Mouse (Mus musculus): ENCODE results near the gene Tlx2.

The Tlx2 gene

DNA sequence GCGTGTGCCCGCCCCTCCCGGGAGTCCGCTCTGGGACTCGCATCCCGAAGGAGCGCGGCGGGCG lies at the start of gene Tlx2:
Gene Tlx2, minus strand, starts transcription at position 47 of the 64 bp plus-strand sequence.
- no peak for DNase-seq

DNA sequence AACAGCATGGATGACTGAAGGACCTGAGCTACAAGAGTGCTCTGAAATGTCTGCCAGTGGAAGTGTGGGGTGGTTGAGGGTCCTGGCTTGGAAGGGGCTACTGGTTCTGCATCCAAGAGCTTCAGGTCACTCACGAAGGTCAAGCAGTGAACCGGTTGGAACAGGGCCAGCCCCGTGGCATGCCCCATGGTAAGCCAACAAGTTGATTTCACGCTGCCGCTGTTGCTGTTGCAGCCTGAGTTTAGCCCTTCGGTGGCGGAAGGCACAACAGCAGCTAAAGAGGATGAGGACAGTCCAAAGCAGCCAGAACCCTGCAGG lies 49.6 kb upstream of the Tlx2 start:
- peak; percentile 56 to 71 for DNase-seq

DNA sequence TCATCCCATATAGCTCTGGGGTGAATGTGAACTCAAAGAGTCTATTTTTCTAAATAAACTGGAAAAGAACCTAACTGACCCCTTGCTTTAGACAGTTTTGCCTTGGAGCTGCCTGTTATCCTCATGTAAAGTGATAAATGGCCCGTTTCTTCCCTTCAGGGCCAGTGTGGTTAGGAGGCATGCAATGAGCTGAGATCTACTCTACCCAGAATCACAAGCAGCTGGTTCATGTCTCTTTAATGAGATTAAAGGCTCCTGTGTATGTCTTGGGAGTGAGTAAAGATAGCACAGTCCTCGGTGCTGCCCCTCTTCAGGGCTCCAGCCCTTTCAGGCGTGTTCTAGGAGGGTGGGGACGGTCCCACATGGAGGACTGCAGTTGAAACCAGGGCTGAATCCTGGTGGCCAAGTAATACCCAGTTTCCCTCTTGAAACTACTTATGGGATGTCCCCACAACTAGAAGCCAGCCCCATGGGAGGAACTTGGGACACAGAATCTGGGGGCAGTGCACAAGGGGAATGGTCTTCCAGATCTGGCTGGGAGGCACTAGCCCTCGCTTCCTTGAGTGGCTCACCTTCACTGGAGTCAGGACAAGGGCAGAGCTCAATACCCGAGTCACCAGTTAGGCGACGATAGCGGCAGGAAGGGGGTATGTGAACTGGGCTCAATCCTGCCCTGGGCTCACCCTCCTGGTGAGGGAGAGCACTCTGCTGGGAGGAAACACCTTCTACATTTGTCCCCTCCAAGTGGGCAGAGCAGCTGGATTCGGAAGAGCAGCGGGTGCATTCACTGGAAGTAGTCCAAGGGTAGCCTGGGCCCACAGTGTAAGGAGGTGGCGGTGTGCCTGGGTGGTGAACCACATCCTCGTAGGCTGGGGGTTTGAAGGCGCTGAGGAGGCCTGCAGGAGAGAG lies 49.0 kb upstream of the Tlx2 start:
- DNase-seq, result peak in 1 of 2 experiments; percentile 56

DNA sequence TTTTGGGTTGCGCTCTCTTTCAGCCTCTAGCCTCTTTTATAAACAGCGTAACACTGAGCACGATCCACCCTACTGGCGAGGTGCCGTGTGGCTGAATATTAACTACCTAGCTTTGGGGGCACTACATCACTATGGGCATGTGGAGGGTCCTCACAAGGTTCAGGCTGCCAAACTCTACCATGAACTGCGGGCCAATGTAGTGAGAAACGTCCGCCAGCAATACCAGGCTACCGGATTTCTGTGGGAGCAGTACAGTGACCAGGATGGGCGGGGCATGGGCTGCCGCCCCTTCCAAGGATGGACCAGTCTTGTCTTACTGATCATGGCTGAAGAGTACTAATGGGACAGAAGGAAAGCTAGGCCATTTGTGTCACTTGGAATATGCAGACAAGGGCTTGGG lies 48.3 kb upstream of the Tlx2 start:
- DNase-seq, result no peak

DNA sequence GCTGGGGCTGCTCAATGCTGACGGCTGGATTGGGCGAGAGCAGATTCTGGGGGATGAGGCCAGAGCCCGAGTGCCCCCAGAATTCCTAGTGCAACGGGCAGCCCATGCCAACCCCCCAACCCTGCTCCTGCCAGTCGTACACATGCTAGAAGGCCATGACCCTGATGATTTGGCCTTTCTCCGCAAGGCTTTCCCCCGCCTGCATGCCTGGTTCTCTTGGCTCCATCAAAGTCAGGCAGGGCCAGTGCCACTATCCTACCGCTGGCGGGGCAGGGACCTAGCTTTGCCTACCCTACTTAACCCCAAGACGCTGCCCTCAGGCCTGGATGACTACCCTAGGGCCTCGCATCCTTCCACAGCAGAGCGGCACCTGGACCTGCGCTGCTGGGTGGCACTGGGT lies 47.5 kb upstream of the Tlx2 start:
- DNase-seq, result no peak

DNA sequence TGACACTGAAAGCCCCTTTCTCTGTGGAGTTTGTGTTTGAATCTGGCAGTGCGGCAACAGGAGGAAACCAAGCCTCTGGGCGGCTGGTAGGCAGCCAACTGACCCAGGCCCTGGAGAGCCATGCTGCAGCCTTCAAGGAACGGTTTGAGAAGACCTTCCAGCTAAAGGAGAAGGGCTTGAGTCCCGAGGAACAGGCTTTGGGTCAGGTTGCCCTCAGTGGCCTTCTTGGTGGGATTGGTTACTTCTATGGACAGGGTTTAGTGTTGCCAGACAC lies 47.0 kb upstream of the Tlx2 start:
- DNase-seq, result no peak

DNA sequence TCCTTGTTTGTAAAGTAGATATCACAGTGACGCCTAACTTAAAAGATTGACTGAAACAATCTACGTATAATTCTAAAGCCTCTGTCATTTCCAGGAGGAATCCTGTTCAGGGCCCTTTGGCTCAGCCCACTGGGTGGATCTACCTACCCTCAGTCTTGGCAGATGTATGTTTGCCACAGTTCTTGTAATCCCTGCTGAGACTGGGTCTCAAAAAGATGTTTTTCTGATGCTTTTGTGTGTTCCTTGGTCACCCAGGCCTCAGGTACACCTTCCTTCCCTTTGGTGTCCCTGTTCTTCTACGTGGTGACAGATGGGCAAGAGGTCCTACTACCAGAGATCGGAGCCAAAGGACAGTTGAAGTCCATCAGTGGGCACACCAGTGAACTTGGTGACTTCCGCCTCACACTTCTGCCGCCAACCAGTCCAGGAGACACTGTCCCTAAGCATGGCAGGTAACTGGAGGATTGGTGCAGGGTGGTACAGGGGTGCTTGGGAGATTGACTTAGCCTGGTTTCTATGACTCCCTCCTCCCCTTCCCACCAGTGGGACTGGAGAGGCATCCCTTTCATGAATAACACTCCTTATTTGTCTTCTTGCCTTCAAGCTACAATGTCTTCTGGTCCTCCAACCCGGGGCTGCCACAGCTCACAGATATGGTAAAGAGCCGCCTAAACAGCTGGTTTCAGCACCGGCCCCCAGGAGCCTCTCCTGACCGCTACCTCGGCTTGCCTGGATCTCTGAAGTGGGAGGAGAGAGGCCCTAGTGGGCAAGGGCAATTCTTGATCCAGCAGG lies 46.5 kb upstream of the Tlx2 start:
- DNase-seq, result no peak

DNA sequence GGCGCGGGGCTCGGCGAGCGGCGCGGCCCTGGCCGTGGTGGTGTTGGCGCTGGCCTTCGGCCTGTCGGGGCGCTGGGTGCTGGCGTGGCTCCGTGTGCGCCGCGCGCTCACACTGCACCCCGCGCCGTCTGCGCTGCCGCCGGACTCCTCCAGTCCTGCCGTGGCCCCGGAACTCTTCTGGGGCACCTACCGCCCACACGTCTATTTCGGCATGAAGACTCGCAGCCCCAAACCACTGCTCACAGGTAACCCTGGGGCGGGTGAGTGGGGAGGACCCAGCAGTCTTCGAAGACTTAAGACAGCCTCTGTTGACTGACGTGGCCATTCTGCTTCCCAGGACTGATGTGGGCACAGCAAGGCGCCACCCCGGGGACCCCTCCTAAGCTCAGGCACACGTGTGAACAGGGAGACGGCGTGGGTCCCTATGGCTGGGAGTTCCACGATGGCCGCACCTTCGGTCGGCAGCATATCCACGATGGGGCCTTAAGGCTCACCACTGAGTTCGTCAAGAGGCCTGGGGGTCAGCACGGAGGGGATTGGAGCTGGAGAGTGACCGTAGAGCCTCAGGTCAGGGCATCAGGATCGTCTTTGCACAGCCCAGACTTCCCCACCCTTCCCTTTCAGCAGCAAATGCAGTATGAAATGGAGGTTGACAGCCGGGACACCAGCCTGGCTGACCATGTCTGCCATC lies 45.7 kb upstream of the Tlx2 start:
- DNase-seq, result no peak

DNA sequence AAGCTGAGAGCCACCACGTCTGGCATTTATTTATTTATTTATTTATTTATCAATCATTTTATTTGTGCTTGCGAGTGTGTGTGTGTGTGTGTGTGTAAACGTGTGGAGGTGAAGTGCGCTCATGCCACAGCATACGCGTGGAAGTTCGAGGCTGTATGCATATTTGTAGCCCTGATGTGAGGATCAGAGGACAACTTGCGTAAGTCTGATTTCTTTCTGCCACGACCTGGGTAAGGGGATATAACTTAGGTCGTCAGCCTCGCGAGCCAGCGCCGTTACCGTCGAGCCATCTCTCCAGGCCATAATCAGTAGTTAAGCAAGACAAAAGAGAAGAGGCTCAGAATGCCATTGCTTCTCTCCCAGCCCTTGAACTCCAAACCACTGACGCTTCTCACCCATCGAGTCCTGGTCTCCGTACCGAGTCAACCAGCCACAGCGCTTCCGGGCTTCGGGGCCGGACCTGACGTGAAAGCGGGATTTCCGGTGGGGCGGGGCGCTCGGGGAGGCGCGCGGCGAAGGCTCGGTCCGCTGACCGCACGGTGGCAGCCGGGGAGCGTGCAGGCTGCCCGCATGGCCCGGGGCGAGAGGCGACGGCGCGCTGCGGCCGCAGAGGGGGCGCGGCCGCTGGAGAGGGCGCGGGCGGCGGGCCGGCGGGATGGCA lies 45.0 kb upstream of the Tlx2 start, which contains the start of gene Mogs:
Gene Mogs, plus strand, starts transcription at position 486 of the 661 bp plus-strand sequence.
- DNase-seq, result peak; percentile 96 to 97

DNA sequence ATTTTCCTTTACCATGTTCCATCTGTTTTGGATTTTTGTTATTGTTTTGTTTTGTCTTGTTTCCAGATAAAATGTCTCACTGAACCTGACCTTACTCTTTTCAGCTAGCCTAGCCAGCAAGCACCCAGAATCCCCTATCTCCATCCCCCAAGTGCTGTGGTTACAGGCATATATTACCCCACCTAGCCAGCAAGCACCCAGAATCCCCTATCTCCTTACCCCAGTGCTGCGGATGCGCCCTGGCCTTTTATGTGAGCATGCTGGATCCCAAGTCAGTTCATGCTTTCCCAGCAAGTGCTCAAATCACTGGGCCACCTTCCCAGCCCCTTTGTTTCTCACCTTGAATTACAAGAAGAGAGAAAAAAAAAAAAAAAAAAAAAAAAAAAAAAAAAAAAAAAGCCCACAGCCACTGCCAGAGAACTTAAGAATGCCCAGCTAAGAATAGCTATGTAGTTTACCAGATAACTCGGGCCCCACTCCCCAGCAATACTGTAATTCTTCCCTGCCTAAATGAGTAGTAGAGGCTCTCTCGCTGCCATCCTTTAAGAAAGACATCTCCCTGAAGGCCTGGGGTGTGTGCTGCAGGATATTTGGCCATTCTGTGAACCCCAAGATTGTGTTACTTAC lies 41.5 kb upstream of the Tlx2 start:
- no peak for DNase-seq

DNA sequence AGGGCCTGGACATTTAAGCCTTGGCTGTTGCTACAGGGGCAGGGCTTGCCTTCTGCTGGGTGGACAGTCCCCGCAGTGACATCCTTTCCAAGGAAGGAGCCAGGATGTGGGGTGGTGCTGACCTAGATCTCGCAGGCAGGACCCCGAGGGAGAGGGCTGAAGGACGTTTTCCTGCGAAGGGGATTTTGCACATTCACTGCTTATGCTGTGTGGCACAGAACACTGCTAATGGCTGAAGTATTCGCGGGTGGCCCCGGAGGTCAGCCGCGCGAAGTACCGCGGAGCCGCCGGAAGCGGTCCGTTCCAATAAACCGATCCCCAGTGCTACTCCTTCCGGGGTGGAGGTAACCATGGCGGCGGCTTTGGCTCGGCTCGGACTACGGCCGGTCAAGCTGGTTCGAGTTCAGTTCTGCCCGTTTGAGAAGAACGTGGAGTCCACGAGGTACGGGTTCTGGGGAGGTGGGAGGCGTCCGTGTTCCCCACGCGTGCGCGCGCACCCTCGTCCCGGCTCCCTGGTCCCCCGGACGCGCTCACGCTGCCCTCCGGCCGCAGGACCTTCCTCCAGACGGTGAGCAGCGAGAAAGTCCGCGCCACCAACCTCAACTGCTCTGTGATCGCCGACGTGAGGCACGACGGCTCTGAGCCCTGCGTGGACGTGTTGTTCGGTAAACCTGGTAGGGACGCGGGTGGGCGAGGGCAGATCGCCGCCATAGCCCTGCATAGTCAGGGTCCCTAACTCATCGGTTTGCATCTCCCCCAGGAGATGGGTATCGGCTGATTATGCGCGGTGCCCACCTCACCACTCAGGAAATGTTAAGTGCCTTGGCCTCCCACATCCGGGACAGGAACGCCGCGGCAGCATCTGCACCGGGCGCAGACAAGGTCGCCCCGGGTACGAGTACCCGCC lies 38.9 kb upstream of the Tlx2 start, which contains the start of gene Mrpl53:
Gene Mrpl53, plus strand, starts transcription at position 279 of the 907 bp plus-strand sequence.
- DNase-seq, result peak; percentile 84 to 90

DNA sequence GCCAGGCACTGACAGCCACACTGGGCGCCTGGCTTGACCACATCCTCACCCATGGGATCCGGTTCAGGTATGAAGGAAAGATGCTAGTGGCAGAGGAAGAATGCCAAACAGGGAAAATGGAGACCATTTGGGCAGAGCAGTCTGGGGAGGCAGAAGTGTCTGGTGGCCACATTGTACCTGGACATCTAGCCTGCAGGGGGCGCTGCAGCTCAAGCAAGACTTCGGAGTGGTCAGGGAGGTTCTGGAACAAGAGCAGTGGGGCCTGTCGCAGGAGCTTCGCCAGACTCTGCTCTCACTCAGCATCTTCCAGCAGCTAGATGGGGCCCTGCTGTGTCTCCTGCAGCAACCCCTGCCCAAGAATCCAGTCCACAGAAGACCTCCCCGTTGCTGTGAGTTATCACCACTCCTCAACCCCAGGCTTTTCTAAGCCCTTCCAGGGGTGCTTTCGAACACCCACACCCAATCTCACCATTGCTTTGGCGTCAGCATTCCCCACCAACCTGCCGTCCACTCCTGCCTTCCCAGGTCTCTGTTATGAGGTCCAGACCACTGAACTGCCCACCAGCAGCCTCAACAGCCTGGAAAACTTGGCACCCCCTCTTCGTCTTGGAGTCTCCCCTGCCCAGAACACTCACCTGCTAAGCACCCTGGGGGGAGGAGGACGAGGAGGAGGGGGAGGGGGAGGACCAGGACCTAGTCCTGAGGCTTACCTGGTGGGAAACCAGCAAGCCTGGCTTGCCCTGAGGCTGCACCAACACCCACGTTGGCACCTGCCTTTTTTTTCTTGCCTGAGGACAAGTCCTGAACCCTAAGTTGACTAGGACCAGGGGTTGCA lies 37.7 kb upstream of the Tlx2 start:
- DNase-seq, result peak; percentile 88 to 89

DNA sequence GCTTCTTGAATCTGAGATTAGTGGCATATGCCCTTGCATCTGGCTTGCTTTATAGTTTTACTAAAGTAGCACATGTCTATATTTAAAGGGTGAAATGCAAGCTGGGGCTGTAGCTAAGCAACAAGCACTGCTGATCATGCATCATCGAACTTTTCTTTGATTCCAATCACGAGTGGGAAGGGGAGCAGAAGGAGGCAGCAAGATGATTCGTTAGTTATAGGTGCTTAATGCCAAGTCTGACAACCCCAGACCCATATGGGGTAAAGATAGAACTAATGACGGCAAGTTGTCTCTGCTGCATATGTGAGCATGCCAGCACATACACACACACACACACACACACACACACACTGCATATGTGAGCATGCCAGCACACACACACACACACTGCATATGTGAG lies 34.1 kb upstream of the Tlx2 start:
- no peak for DNase-seq

DNA sequence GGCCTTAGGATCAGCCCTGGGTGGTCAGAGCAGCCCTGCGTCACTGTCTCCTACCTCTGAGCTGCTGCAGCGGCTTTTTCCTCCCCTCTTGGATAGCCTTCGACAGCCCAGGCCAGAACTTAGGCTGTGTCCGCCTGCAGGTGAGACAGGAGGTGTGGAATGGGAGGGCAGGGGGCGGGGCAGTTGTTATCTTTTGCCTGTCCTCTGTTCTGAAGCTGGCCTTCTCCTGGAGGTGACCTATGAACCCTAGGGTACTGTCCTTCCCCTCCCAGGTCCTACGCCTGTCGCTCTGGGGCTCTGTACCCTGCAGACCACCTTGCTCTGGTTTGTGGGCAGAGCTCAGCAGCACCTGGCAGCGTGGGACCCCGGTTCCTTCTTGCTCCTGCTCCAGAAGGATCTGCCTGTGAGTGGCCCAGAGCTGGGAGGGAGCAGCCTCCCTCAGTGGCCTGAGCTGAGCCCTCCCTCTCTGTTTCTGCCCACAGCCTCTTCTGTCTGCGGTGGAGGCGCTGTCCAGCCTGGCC lies 33.1 kb upstream of the Tlx2 start:
- DNase-seq, result no peak

DNA sequence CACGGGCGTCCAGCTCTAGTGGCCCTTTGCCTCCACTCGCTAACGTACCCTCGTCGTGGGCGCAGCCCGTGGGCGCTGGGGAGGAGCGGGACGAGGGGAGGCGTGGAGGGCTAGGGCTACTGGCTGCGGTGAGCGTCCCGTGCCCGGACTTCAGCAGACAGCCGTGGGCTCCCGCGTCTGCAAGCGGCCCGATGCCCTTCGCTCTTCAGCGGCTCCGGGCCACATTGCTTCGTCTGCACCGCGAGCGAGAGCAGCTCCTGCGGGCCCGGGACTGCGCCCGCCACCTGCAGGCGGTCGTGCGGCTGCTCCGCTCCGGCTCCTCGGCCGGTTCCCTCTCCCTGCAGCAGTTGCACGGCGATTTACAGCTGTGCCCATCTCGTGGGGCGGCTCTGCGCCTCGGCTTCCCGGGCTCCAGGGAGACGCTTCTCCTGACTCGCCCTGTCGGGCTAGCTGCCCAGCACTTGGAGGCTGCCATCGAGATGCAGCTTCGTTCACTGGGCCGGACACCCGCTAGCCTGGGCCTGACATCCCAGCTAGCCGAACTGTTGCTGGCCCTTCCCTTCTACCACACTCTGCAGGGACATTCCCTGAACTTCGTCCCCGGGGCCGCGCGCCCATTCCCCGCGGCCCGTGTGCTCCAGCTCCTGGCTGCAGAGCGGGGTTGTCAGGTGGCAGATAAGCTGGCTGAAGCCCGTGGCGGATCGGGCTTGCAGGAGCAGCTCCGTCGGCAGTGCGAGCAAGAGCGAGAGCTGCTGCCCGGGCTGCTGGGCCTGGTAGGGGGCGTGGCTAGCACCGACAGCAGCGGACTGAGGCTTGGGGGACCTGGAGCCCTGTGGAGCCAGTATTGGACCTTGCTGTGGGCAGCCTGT lies 31.8 kb upstream of the Tlx2 start:
- peak; percentile 67 to 83 for DNase-seq

DNA sequence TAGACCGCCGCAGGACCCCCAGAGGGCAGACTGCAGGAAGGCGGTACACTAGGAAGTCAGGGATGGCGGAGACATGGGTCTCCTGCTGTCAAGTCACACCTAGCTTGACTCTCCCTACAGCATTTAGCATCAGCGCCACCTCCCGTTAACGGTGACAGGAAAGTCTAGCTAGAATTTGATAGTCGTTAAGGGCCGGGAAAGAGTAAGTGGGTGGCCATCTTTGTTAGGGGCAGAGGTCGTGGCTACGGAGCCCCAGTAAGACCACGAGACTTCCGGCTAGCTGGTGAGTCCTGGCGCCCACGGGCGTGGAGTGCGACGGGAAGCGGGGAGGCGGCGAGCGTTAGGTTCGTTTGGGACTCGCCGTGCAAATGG lies 31.2 kb upstream of the Tlx2 start, which contains the start of the genes Ccdc142 and Gm42688:
Gene Ccdc142, plus strand, starts transcription at position 286 of the 372 bp plus-strand sequence.
Gene Gm42688, plus strand, starts transcription at position 302 of the 372 bp plus-strand sequence.
- peak; percentile 94 to 96 for DNase-seq

DNA sequence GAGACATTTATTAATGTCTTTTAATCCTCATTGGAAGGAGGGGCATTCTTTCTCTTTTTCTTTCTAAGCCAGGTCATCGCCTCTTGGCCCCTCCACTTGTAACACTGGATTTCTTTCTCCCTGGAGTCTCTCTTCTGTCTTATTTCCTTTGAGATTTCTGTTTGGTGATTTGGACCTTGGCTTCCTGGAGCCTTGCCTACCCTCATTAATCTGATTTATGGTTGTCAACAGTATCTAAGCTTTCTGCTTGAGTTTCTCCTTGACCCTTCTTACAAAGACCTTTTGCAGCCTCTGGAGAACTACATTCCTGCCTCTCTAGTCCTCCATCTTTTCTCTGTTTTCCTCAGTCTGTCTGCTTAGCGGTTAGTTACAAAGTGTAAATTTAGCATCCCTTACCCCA lies 28.3 kb upstream of the Tlx2 start:
- peak in 1 of 2 experiments; percentile 68 for DNase-seq

DNA sequence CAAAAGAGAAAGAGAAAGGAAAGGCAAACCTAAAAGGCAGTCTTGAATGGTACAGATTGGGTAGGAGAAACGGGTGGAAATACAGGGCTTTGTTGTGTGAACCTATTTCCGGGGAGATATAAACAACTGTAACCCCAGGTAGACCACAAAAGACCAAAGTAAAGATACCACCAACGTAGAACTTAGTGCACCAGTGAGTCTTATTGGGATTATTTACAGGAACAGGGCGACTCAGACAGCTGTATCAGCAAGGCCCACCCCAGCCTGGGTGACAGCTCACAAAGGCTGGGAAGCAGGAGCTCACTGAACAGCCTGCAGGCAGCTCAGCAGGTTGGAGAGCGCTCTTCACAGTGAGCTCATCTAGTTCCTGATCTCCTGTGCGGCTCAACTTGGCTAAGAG lies 25.9 kb upstream of the Tlx2 start:
- no peak for DNase-seq

DNA sequence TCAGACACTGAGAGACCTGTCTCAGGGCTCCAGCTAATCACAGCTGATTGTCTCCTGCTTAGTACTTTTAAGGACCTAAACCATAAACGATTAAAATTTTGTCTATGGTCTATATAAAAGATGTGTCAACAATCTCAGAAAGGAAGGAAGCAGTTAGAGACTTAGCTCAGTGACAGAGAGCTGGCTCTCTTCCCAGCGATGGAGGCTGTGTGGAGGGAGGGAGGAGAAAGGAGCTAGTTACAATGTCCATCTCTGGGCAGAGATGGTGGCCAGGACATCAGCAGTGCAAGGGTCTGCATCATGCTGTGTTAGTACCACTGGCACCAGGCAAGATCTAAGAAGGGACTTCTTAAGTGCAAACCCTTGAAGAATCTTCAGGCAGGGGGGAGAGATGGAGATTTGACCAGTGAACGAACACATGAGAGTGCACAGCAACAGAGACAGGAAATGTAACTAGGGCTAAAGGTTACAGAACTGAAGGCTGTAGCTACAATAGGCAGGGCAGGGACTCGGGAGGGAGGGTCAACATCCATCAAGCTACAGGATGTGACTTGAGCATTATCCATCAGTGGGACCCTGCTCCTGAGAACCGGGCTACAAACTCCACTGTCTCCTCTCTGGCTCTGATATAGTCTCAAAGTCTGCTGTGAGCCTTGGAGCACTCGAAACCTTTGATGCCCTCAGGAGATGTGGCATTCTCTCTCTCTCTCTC lies 22.5 kb upstream of the Tlx2 start:
- DNase-seq, result peak; percentile 51 to 65

Measured in kidney, postnatal 25 days (tissue).